Mouse (Mus musculus): ENCODE data around the gene Mto1.
A peak's percentile ranks its signal among the peaks of the same experiment; 100 is the strongest.

Mto1 gene

DNA sequence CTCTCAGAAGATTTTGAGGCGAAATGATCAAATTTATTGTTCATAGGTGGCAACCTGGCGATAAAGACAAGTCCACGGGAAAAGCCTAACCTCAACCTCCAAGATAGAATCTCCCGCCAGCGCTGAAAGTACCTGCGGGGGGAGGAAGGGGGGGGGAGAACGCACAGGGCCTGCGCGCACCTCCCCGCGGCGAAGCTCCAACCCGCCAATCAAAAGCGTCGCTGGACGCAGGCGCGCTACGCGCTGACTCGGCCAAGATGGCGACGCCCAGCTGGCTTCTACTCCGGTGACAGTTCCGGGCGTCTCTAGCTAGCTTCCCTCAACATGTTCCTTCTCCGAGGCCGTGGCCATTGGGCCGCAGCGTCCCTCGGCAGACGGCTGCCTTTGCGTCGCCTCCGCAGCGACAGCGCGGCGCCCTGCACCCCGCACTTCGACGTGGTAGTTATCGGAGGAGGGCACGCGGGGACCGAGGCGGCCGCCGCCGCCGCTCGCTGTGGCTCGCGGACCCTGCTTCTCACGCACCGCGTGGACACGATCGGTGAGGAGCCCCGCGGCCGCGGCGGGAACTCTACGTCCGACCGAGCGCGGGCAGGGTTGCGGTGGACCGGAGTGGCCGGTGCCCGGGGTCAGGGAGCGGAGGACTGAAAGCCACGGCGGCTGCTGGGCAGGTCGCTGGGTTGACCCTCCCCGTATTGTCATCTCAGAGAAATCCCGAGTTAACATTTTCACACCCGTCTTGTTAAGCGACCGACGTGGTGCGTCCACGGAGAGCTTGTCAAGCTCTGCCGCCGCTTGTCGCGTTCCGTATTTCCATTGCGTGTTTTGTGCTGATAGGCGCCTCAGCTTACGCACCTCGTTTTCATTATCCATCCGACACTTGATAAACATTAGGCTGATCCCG is at the start of gene Mto1, which contains the start of gene Gm17324:
Gene Mto1 (plus strand): TSS at position 236 of the 901 bp plus-strand sequence.
Gene Gm17324 (minus strand): TSS at position 814 of the 901 bp plus-strand sequence.
- peak; percentile 86 for DNase-seq

DNA sequence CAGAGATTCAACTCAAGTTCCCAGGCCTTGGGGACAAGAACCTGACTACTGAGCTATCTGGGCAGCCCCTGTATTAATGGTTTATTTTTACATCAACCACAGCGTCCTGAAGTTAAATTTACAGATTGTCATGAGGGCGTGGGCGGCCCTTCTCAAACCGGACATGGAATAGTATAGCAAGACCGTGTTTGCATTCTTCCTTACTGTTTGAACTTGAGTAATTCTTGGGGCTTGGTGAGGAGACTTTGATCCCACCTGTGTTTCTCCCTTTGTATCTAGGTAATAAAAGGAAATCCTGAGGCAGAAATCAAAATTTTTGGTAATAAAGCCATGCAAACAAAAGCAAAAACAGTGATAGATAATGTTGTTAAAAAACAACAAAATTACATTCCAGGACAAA is 47.4 kb upstream of the Mto1 start:
- no peak for DNase-seq

DNA sequence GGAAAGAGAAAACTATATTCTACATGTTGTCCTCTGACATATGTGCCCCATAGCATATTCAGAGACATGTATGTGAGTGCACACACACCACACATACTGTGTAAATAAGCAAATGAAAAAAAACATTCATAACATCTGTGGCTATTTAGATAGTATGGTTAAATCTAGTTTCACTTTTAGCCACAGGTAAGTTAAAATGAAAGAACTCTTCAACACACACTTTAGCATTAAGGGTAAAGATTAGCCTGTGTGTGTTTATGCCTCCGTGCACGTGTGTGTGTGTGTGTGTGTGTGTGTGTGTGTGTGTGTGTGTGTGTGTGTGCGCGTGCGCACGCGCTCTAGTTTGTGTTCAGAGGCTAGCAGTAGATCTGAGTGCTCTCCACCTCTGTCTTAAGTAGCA is 46.4 kb upstream of the Mto1 start:
- DNase-seq: no peak

DNA sequence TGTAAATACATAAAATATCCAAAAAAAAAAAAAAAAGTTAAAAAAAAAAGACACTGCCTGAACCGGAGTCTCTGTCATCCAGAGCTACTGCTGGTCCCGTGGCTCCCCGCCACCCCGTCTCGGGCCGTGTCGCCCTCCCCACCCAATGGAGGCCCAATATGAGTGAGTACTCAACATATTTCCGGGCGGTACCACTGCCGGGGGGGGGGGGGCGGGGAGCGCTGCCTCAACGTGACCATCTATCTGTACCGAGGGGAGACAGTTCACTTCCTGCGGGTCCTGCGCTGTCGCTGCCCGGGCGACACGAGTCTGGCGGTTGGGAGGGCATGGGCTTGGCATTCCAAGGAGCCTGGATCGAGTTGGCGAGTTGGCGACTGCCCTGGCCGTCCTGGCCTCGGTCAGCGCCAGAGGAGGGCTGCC is 20.6 kb upstream of the Mto1 start:
- DNase-seq: no peak

DNA sequence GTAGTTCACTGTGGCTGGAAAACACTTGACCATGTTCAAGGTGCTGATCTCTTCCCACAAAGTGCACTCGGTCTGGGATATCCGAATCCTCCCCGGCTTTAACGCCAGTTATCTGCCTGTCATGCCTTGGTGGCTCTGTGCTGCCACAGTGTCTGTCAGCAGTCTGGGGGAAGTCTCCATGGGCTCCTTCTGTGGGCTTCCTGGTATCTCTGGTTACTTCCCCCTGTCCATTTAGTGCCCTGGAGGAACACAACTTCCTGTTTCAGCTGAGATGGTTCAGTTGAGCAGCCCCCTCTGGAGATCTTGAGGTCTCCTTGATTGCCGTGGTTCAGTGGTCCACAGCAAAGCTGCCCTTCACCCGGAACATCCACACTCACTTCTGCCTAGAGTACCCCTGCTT is 19.8 kb upstream of the Mto1 start:
- no peak for DNase-seq

DNA sequence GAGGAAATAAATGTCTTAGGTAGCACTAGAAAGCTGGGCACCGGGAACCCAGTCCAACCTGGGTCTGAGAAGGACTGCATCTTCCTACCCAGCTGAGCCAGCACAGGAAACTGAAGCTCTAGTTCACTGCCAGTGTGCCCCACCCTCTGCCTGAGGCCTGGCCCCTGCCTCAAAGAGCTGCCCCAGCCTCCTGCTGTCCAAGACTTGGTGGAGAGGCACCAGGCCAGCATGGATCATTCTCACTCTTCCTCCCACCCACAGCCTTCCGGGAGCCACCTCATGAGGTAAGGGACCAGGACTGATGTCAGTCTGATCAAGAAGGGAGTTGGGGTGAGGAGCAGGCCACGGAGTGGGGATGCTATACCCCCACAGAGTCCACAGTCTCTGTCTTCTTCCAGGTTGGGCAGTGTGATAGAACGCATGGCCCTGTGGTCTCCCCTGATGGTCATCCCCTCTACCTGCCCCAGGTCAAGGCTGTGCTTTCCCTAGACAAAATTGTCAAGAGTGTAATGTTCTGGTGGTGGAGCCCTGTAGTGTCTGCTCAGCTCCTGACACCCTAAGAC is 19.1 kb upstream of the Mto1 start:
- DNase-seq: no peak

DNA sequence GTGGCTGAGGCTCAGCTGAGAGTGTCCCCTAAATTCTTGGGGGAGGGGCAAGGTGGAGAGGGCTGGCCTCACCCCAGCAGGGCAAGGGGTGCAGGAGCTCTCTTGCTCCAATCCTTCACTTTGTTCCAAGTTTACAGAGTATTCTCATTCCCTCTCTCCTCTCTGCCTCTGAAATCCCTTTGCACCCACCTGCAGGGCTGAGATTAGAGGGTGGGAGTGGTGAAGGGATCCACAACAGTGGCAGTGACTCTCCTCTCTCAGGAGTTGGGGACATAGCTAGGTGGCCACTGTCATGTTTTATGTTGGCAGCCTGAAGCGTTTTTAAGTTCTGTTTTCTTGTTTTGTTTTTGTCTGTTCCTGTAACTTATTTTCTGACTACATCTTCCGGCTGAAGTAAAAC is 18.5 kb upstream of the Mto1 start:
- DNase-seq: no peak

DNA sequence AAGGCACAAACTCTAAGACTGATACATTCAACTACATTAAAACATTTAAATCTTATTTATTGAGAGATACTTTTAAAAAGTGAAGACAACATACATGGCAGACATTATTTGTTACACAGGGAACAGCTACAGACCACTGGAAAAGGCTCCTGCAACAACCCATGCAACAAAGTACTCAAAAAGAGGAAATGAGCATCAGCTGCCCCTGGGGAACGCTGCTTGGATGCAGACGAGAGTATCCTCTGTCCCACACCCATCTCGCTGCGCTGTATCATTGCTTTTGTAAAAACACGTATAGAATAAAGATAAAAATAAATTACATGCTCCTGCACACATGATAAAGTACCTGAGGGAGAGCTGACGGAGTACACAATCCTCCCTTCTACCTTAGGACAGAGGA is 17.5 kb upstream of the Mto1 start:
- no peak for DNase-seq

DNA sequence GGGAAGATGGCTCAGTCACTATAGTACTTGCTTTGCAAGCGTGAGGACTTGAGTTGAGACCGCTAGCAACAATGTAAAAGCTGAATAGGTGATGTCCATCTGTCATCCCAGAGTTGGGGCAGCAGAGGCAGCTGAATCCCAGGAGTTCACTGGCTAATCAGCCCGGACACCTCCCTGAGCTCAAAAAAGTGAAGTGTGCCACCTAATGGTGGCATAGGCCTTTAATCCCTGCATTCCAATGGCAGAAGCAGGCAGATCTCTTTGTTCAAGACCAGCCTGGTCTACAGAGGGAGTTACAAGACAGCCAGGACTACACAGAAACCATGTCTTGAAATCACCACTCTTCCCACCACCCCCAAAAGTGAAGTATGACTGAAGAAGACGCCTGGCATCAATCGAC is 15.5 kb upstream of the Mto1 start:
- DNase-seq: no peak

DNA sequence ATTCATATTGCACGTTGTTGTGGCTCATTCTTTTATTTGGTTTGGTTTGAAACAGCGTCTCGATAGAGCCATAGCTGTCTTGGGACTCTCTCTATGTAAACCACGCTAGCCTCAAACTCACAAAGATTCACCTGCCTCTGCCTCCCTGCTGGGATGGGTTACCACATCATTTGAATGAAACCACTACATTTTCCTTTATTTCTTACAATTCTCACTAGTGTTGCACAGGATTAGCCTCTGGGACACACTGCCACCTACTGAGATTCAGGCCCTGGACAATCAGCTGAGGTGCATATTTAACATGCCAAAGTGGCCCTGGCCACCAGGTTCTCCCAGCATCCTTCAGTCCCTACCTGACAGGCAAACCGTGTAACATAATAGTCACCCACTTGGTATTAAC is 8.6 kb upstream of the Mto1 start:
- no peak for DNase-seq

DNA sequence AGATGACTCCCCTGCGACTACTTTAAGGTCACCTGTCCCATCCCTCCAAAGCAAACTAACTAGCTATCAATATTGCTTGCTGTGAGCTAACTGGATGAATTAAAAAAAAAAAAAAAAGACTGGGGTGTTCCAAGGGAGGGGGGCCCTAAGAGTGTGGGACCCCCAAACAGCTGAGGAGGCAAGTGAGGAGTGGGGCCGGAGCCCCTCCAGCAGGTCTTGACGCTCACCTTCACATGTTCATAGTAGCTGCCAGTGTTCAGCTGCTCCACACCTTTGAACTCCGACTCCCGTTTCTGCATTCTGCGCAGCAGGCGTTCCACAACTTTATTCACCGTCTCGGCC is 5.8 kb upstream of the Mto1 start:
- DNase-seq: no peak

DNA sequence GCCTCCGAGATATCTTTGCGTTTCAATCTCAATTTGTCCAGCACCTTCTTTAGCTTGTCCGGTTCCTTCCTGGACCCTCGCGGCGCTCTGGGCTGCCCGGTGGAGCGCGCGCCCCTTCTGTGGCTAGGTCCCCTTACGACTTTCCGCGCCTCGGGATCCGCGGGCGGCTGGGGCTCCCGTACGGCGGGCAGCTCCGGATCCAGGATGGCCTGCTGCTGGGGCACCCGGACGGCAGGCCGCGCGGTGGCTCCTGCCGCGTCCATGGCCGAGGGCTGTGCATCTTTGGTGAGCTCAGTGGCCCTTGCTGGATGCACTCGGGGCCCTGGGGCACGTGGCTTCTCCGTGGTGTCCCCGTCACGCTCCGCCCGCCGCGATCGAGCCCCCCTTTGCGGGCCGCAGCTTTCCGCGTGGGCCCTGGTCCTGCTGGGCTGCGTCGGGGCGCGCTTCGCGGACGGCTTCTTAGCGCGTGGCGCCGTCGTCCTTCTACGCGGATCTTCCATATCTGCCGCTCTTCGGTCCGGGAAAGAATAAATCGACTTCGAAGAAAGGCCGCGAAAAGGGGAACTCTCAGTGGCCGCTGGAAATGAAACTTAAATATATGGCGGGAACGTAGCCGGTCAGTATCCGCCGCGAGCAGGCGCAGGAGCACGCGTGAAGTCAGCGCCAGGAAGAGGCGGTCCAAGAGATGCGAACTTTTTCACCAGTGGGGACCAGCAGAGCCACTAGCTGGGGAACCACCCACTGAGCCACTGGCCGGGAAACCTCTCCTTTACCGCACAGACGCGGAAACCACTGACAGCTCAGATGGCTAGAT is 5.2 kb upstream of the Mto1 start, which contains the start of gene Cgas:
Gene Cgas (minus strand): TSS at position 659 of the 814 bp plus-strand sequence.
- DNase-seq: no peak

DNA sequence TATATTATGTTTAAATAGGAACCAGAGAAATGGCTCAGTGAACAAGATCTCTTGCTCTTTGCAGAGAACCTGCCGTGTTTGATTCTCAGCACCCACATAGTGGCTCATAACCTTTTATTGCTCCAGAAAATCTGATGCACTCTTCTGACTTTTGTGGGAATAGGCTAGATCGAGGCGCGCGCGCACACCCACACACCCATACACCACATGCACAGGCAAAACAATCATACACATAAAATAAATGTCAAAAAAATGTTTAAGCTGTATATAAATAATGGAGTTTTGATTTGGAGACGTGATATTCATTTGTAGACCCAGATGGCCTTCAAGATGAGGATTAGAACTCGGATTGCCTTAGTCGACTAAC is 419 bp upstream of the Mto1 start:
- no peak for DNase-seq

DNA sequence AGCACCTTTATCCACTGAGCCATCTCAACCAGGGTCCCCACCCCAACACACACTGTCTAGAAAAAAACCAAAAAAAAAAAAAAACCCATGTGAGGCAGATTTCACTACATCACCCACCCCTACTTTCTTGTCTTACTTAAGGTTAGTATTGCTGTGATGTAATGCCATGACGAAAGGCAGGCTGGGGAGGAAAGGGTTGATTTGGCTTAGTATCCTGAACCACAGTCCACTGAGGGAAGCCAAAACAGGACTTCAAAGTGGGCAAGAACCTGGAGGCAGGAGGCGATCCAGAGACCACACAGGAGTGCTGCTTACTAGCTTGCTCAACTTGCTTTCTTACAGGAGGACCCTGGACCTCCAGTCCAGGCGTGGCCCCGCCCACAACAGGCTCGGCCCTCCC is 2.4 kb downstream of the Mto1 start:
- DNase-seq: no peak

DNA sequence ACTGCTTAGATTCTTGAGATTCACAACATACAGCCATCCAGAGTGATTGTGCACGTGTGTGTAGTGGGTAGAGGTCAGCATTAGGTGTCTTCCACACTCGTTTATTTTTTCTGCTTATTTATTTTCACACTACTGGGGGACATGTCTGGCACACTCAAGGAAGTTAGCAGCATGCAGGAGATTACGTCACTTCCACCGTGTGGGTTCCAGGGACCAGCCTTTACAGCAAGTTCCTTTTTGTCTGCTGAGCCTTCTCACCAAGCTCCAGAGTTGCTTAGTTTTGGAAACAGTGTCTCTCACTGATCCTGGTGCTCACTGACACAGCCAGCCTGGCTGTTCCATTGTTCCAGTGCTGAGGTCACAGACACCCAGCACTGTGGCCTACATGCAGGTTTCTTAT is 3.4 kb downstream of the Mto1 start:
- DNase-seq: no peak

DNA sequence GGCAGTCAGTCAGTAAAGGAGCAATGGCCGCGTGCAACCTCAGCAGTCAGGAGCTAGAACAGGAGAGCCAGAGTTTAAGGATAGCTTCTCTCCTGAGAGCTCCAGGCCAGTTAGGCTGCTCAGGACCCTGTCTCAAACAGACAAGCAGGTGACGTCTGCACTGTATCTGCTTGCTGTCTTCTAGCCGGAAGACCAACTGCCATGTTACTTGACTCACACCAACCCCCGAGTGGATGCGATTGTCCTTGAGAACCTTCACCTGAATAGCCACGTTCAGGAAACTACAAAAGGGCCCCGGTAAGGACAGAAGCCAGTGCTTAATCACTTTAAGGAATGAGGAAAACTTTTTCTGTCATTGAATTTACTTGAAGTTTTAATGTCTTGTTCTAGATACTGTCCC is 9.0 kb downstream of the Mto1 start:
- DNase-seq: no peak

DNA sequence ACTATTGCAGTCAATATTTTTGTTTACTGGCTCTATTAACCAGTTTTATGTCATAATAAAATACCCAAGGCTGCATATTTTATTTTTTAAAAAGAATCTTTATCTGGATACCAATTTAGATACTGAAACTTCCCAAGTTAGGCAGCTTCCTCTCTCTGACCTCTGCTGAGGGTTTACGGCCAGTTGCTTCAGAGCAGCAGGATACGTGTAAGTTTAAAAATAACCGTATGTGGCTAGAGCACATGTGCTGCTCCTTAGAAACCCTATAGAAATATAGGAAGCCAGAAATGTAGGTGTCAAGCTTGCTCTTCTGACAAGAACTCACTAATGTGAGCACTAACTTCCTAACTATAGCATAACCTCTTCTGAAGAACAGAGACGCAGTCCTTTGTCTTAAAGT is 15.3 kb downstream of the Mto1 start:
- no peak for DNase-seq

DNA sequence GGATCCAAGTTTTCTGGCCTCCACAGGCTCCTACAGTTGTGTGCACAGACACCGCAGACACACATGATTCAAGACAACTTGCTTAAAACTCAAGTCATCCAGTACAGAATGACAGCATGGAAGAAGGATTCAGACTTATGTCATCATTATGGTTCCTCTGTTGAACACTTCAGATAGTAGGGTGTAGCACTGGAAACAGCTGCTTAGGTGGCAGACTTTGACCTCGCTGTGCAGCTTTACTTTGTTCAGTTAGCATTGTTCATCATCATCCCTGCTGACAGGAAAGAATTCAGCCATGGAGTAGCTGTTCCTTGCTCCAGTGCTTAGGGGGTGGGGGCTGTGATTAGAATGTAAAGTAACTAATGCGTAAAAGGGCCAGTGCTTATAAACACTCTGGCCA is 17.7 kb downstream of the Mto1 start:
- no peak for DNase-seq

DNA sequence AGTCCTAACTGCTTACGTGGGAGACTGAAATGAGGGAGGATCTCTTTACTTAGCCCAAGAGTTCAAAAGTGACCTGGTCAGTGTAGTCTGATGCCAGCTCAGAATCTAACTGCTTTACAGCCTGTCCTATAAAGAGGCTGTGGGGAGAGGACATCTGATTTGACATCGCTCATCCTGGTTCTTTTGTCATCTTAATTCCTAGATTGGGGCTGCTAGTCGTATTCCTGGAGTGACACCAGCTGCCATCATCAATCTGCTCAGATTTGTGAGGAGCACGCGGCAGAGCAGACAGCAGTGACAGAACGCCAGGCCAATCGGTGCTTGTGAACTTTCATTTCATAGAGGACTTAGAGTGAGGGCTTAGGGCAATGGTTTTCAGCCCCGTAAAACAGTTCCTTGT is 25.6 kb downstream of the Mto1 start:
- DNase-seq: no peak

DNA sequence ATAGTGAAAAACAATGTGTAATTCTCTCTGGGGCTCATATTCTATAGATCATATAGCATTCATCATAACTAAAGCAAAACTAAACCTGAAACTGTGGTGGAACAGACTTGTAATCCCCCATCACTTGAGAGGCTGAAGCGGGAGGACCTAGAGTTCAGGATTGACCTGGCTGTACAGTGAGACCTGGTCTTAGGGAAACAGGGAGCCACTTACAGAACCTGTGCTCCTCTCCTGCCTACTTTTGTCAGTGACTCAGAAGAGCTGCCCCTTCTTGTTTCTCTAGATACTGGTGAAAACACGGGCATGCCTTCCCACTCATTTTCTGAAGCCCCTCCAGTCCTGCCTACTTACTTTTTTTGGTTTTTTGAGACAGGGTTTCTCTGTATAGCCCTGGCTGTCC is 26.3 kb downstream of the Mto1 start:
- no peak for DNase-seq

DNA sequence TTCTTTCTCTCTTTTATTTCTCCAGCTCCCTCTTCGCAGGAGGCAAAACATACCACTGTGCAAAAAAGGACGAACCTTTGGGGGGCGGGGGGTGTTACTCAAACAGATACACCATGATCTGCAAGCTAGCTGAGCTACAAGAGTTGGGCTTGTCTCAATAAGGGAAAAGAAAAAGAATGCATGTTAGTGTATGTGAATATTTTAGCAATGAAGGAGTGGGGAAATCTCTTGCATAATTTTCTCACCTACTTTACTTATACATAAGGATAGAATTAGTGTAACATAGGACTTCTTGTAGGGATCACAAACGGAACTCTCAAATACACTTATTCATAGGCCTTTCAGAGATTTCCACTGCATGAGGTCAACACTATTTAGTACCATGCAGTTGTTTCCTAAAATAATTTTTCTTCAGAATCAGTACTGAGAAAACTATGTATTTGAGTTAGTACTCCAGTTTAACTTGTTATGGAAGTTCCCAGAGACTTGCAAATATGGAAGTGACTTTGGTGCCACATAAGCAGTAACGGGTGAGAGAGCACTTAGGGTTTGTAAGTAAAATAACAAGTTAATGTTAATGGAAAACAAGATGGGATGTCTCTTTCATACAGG is 26.9 kb downstream of the Mto1 start:
- DNase-seq: no peak

DNA sequence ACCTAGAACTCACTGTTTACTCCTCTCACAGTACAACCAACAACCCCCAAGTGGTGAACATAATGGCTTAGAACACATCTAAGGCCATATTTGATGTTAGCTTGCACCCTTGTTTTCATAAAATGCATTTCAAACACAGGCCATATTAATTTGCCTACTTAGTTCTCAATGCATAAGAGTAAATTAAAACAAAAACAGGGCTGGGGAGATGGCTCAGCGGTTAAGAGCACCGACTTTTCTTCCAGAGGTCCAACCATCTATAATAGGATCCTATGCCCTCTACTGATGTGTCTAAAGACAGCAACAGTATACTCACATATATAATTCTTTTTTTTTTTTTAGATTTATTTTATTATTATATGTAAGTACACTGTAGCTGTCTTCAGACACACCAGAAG is 27.4 kb downstream of the Mto1 start:
- no peak for DNase-seq

DNA sequence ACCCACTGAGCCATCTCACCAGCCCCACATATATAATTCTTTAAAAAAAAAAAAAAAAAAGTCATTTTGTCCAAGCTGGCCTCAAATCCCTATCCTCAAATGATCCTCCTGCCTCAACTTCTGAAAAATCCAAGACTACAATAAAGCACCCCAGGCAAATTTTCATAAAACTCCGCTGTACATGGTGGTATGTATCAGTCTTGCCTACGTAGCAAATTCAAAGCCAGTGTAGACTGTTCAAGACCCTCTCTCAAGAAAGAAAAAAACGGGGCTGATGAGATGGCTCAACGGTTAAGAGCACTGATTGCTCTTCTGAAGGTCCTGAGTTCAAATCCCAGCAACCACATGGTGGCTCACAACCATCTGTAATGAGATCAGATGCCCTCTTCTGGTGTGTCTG is 27.9 kb downstream of the Mto1 start:
- DNase-seq: no peak
